Mouse (Mus musculus): ENCODE measurements at regions not wholly inside any gene's neighbourhood (a gene's known extent, or its start where the extent isn't known, plus 50 kb on each side); places are given as distances from the start of the nearest gene placed in this dataset.

GRCm38 (mm10) chr8:10763907-10764306 is 244.4 kb downstream of the Irs2 start:
- Histone ChIP-seq H3K27me3 (ENCODE audit: insufficient read depth, poor library complexity, severe bottlenecking) (peaks cover 4% of the 10 kb centered on the region; the same call in 1 of the 2 replicates), H3K27ac (no peak overlapping the region), H3K4me3 (no peak overlapping the region), H3K9me3 (no peaks in the 10 kb centered on the region), H3K4me1 (replicated peaks) (peaks cover 54% of the 10 kb centered on the region), H3K36me3 (no peaks in the 10 kb centered on the region)
- no peak for DNase-seq (ENCODE audit: low spot score)
- 88% methylated on average over 2 of the region's 2 CpGs for WGBS

- H3K27me3 ChIP-seq (ENCODE audit: insufficient read depth, poor library complexity, severe bottlenecking) = peaks cover 4% of the 10 kb centered on the region; the same call in 1 of the 2 replicates
- no peak for DNase-seq (ENCODE audit: low spot score)
- H3K4me1 ChIP-seq (replicated peaks) = peaks cover 42% of the 10 kb centered on the region
- H3K27ac ChIP-seq = peak overlapping the region; percentile 94
- no peaks in the 10 kb centered on the region for H3K9me3 ChIP-seq
- 31% methylated on average over 11 of the region's 11 CpGs for WGBS
- H3K4me3 ChIP-seq = 0 out of 2 replicates have a peak overlapping the region, but pooled peaks have one; percentile 29
- H3K36me3 ChIP-seq = no peaks in the 10 kb centered on the region
Observed at GRCm38 (mm10) chr8:10761694-10762305, 246.5 kb downstream of the Irs2 start.

GRCm38 (mm10) chr8:10760851-10761693 is 247.2 kb downstream of the Irs2 start:
- peak; percentile 89 for DNase-seq (ENCODE audit: low spot score)
- Histone ChIP-seq H3K4me1 (replicated peaks) (peaks cover 42% of the 10 kb centered on the region), H3K4me3 (peak overlapping the region; percentile 29), H3K27ac (peak overlapping the region; percentile 94), H3K9me3 (no peaks in the 10 kb centered on the region), H3K27me3 (ENCODE audit: insufficient read depth, poor library complexity, severe bottlenecking) (0 out of 2 replicates have a peak, but pooled peaks cover 4% of the 10 kb centered on the region), H3K36me3 (no peaks in the 10 kb centered on the region)
- WGBS = 7% methylated on average over 17 of the region's 17 CpGs

GRCm38 (mm10) chr8:10760231-10760630 is 248.0 kb downstream of the Irs2 start:
- Histone ChIP-seq H3K36me3 (no peaks in the 10 kb centered on the region), H3K27me3 (ENCODE audit: insufficient read depth, poor library complexity, severe bottlenecking) (0 out of 2 replicates have a peak, but pooled peaks cover 4% of the 10 kb centered on the region), H3K4me3 (peak overlapping the region; percentile 29), H3K27ac (peak overlapping the region; percentile 94), H3K9me3 (no peaks in the 10 kb centered on the region), H3K4me1 (replicated peaks) (peaks cover 42% of the 10 kb centered on the region)
- 51% methylated on average over 6 of the region's 6 CpGs for WGBS
- DNase-seq (ENCODE audit: low spot score) = no peak

- H3K9me3 ChIP-seq = no peaks in the 10 kb centered on the region
- no peaks in the 10 kb centered on the region for H3K27me3 ChIP-seq (ENCODE audit: insufficient read depth, poor library complexity, severe bottlenecking)
- WGBS = 91% methylated on average over 4 of the region's 4 CpGs
- no peak for DNase-seq (ENCODE audit: low spot score)
- peak overlapping the region; percentile 17; the same call in 1 of the 2 replicates for H3K27ac ChIP-seq
- H3K36me3 ChIP-seq = no peaks in the 10 kb centered on the region
- peaks cover 59% of the 10 kb centered on the region for H3K4me1 ChIP-seq (replicated peaks)
- no peak overlapping the region for H3K4me3 ChIP-seq
Observed at GRCm38 (mm10) chr8:10758151-10758550, 250.1 kb downstream of the Irs2 start.

GRCm38 (mm10) chr8:10754986-10755308 is 253.3 kb downstream of the Irs2 start:
- WGBS = 81% methylated on average over 4 of the region's 4 CpGs
- H3K27ac ChIP-seq = peak overlapping the region; percentile 73

GRCm38 (mm10) chr8:10754232-10754985 is 253.8 kb downstream of the Irs2 start:
- no peaks in the 10 kb centered on the region for H3K9me3 ChIP-seq
- 69% methylated on average over 13 of the region's 13 CpGs for WGBS
- DNase-seq (ENCODE audit: low spot score) = no peak
- H3K4me3 ChIP-seq = no peak overlapping the region
- H3K27ac ChIP-seq = peak overlapping the region; percentile 73
- H3K4me1 ChIP-seq (replicated peaks) = peaks cover 26% of the 10 kb centered on the region
- H3K27me3 ChIP-seq (ENCODE audit: insufficient read depth, poor library complexity, severe bottlenecking) = no peaks in the 10 kb centered on the region
- H3K36me3 ChIP-seq = no peaks in the 10 kb centered on the region

More at GRCm38 (mm10) chr8:10754986-10755308, 253.3 kb downstream of the Irs2 start:
- no peak for DNase-seq (ENCODE audit: low spot score)
- H3K4me1 ChIP-seq (replicated peaks) = peaks cover 32% of the 10 kb centered on the region
- no peak overlapping the region for H3K4me3 ChIP-seq
- H3K27me3 ChIP-seq (ENCODE audit: insufficient read depth, poor library complexity, severe bottlenecking) = no peaks in the 10 kb centered on the region
- H3K36me3 ChIP-seq = no peaks in the 10 kb centered on the region
- H3K9me3 ChIP-seq = no peaks in the 10 kb centered on the region

GRCm38 (mm10) chr8:10753056-10753455 is 255.2 kb downstream of the Irs2 start:
- H3K27ac ChIP-seq = peak overlapping the region; percentile 9; the same call in 1 of the 2 replicates
- H3K4me3 ChIP-seq = no peak overlapping the region
- peaks cover 5% of the 10 kb centered on the region; the same call in 1 of the 2 replicates for H3K9me3 ChIP-seq
- peaks cover 21% of the 10 kb centered on the region for H3K4me1 ChIP-seq (replicated peaks)
- WGBS = 77% methylated on average over 6 of the region's 6 CpGs
- DNase-seq (ENCODE audit: low spot score) = no peak
- no peaks in the 10 kb centered on the region for H3K27me3 ChIP-seq (ENCODE audit: insufficient read depth, poor library complexity, severe bottlenecking)
- H3K36me3 ChIP-seq = no peaks in the 10 kb centered on the region

- Histone ChIP-seq H3K36me3 (no peaks in the 10 kb centered on the region), H3K27me3 (ENCODE audit: insufficient read depth, poor library complexity, severe bottlenecking) (no peaks in the 10 kb centered on the region), H3K9me3 (peaks cover 9% of the 10 kb centered on the region; the same call in 1 of the 2 replicates), H3K4me3 (no peak overlapping the region), H3K27ac (no peak overlapping the region), H3K4me1 (replicated peaks) (peaks cover 21% of the 10 kb centered on the region)
- WGBS = 71% methylated on average over 2 of the region's 2 CpGs
- DNase-seq (ENCODE audit: low spot score) = no peak
Observed at GRCm38 (mm10) chr8:10747150-10747549, 261.1 kb downstream of the Irs2 start.

- H3K4me1 ChIP-seq (replicated peaks) = peaks cover 48% of the 10 kb centered on the region
- no peak for DNase-seq (ENCODE audit: low spot score)
- no peak overlapping the region for H3K4me3 ChIP-seq
- 68% methylated on average over 6 of the region's 6 CpGs for WGBS
- no peaks in the 10 kb centered on the region for H3K36me3 ChIP-seq
- no peaks in the 10 kb centered on the region for H3K27me3 ChIP-seq (ENCODE audit: insufficient read depth, poor library complexity, severe bottlenecking)
- H3K9me3 ChIP-seq = peaks cover 6% of the 10 kb centered on the region; the same call in 1 of the 2 replicates
- H3K27ac ChIP-seq = peak overlapping the region; percentile 29; the same call in 1 of the 2 replicates
Observed at GRCm38 (mm10) chr8:10743241-10743640, 265.0 kb downstream of the Irs2 start.

GRCm38 (mm10) chr8:10740837-10741236 is 267.4 kb downstream of the Irs2 start:
- no peaks in the 10 kb centered on the region for H3K9me3 ChIP-seq
- 95% methylated on average over 3 of the region's 3 CpGs for WGBS
- H3K27ac ChIP-seq = peak overlapping the region; percentile 36
- no peak for DNase-seq (ENCODE audit: low spot score)
- H3K27me3 ChIP-seq (ENCODE audit: insufficient read depth, poor library complexity, severe bottlenecking) = no peaks in the 10 kb centered on the region
- H3K4me3 ChIP-seq = no peak overlapping the region
- peaks cover 44% of the 10 kb centered on the region for H3K4me1 ChIP-seq (replicated peaks)
- H3K36me3 ChIP-seq = no peaks in the 10 kb centered on the region

- H3K4me1 ChIP-seq (replicated peaks) = peaks cover 42% of the 10 kb centered on the region
- H3K36me3 ChIP-seq = no peaks in the 10 kb centered on the region
- no peak overlapping the region for H3K4me3 ChIP-seq
- 40% methylated on average over 11 of the region's 11 CpGs for WGBS
- no peaks in the 10 kb centered on the region; the same call in 1 of the 2 replicates for H3K27me3 ChIP-seq (ENCODE audit: insufficient read depth, poor library complexity, severe bottlenecking)
- H3K9me3 ChIP-seq = no peaks in the 10 kb centered on the region
- H3K27ac ChIP-seq = peak overlapping the region; percentile 81
- DNase-seq (ENCODE audit: low spot score) = peak; percentile 40
Observed at GRCm38 (mm10) chr8:10738486-10739081, 269.7 kb downstream of the Irs2 start.
